ENCODE assay signal across 18 mouse cellular contexts in the genomic region with DNA sequence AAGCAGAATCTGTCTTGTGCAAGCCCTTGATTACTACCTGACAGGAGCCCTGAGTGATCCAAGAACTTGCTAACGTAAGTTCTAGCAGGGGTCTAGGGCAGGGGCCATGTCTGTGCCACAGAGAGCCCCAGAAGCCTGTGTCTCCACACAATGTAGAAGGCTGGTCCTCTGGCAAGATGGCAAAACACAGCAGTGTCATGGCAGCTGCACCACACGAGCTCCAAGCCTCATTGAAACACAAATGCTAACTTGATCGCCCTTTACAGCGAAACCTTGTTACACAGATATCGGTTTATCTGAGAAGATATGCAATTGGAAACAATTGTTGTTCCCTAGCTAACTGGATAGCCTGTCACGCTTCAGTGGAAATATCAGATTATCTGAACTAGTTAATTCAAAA.
"Had no signal": no experiment of that assay in that cellular context is flagged by ENCODE, and none has a peak within 500 bp of the region (broad histone marks: within the 10 kb centered on the region; RNA-seq: fewer than 3 reads in every experiment).

No protein-coding gene starts in this region.

- H3K9me3 ChIP-seq: limb, embryonic 12.5 days; limb, embryonic 15.5 days had no signal

- H3K27me3 ChIP-seq: limb, embryonic 12.5 days; limb, embryonic 15.5 days had no signal

- H3K36me3 ChIP-seq: limb, embryonic 12.5 days; limb, embryonic 15.5 days had no signal

- ATAC-seq: intestine, embryonic 16.5 days; liver, postnatal 0 days; lung, postnatal 0 days had no signal

- H3K27ac ChIP-seq: left cerebral cortex, adult 2 months; limb, embryonic 12.5 days; limb, embryonic 15.5 days; liver, embryonic 14.5 days; macrophage had no signal

- H3K4me3 ChIP-seq: left cerebral cortex, adult 2 months; limb, embryonic 12.5 days; limb, embryonic 15.5 days had no signal

- H3K4me1 ChIP-seq: limb, embryonic 12.5 days; limb, embryonic 15.5 days had no signal

- H3K4me2 ChIP-seq: limb, embryonic 12.5 days; limb, embryonic 15.5 days; liver, embryonic 11.5 days; lung, embryonic 14.5 days had no signal

- DNase-seq: kidney, adult 18-20 months; kidney, adult 9 months; kidney, postnatal 14 days; kidney, postnatal 4 days; layer of hippocampus, adult 9-11 months; left cerebral cortex, postnatal 4 days; liver, postnatal 0 days; lung, embryonic 14.5 days; thymus, adult 18-20 months; thymus, postnatal 36 days had no signal

- H3K9ac ChIP-seq: limb, embryonic 12.5 days; limb, embryonic 15.5 days; liver, embryonic 14.5 days; liver, postnatal 0 days; lung, embryonic 14.5 days had no signal
